Mouse (Mus musculus): ENCODE measurements around the gene Slc19a1. TPM values are rescaled to one million over a fixed set of nuclear protein-coding genes. Genes with fewer than 3 reads are reported as not detected.

Gene Slc19a1
- polyA plus RNA-seq, 1 experiment from 2014 or later, result 34.9 TPM

DNA sequence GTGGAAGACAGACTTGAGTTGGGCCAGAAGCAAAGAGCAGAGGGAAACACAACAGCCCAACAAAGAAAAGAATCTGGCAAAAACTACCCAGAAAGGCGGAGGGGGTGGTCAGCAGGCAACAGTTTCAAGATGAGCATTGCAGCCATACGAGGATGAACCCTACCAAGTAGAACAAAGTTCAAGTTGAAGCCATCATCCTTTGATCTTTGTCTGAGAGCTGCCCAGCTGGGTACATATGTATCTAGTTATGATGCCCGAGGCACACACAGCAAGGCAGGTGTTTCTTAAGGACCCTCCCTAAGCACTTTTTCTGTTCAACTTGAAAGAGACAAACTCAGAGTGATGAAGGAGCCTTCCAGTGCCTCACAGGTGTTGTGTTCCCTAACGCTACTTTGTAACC lies 67.7 kb downstream of the Slc19a1 start:
- H3K9ac ChIP-seq, result no peak overlapping the region
- H3K36me3 ChIP-seq, result no peaks in the 10 kb centered on the region
- no peak overlapping the region for H3K4me3 ChIP-seq
- no peak overlapping the region for H3K27ac ChIP-seq (replicated peaks)
- no peaks in the 10 kb centered on the region for H3K27me3 ChIP-seq
- 88% methylated on average over 4 of the region's 4 CpGs for WGBS
- no peak for ATAC-seq (ENCODE audit: low read depth)
- no peaks in the 10 kb centered on the region for H3K9me3 ChIP-seq
- H3K4me2 ChIP-seq, result no peak overlapping the region
- H3K4me1 ChIP-seq (replicated peaks), result peaks cover 8% of the 10 kb centered on the region

DNA sequence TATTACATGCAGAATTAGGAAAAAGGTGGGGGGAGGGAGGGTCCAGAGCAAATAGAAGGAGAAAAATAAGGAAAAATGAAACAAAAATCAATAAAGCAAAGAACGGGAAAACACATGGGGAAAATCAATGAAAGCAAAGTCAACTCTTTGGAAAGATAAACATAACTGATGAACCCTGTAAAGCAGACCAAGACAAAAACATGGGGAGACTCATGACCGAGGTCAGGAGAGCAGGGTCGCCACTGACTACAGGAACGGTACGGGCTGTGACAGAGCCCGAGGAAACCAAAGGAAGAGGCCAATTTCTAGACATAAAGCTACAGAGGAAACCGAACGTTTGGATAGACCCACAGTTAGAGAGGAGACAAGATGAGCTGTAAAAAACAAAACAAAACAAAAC lies 71.6 kb downstream of the Slc19a1 start:
- 62% methylated on average over 8 of the region's 8 CpGs for WGBS
- Histone ChIP-seq H3K9ac (no peak overlapping the region), H3K27me3 (no peaks in the 10 kb centered on the region), H3K27ac (replicated peaks) (no peak overlapping the region), H3K36me3 (no peaks in the 10 kb centered on the region), H3K4me2 (no peak overlapping the region), H3K9me3 (no peaks in the 10 kb centered on the region), H3K4me3 (no peak overlapping the region), H3K4me1 (replicated peaks) (no peaks in the 10 kb centered on the region)
- no peak for ATAC-seq (ENCODE audit: low read depth)

DNA sequence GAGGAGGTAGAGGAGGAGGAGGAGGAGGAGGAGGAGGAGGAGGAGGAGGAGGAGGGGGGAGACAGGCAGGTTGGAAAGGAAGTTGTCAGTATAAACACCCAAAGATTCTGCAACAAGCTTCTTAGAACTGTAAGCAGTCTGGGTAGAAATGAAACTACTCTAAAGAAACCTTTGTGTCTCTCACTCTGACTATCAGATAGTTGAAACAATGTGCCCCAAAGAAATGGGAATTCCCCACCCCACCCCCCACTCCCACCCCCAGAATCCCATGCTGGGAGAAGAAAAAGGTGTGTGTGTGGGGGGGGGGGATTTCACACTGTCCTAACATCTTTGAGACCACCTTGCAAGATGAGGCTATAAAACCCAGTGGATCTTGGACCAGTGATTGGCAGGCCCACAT lies 72.3 kb downstream of the Slc19a1 start:
- Histone ChIP-seq H3K36me3 (no peaks in the 10 kb centered on the region), H3K27me3 (no peaks in the 10 kb centered on the region), H3K4me2 (no peak overlapping the region), H3K4me3 (no peak overlapping the region), H3K9ac (no peak overlapping the region), H3K27ac (replicated peaks) (no peak overlapping the region), H3K9me3 (no peaks in the 10 kb centered on the region), H3K4me1 (replicated peaks) (no peaks in the 10 kb centered on the region)
- ATAC-seq (ENCODE audit: low read depth), result no peak

DNA sequence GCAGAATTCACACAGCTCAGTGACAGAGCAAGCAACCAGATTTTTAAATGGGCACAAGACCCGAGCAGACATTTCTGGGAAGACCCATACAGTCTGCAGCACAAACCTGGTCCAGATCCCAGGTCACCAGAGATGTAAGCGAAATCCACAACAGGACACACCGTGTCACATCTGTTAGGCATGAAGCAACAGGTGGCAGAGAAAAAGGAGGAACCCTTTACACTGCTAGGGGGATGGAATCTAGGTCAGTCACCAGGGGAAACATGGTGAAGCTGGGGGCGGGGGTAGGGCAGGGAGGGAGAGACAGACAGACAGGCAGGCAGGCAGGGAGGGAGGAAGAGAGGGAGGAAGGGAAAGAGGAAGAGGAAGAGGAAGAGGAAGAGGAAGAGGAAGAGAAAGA lies 76.1 kb downstream of the Slc19a1 start:
- Histone ChIP-seq H3K4me2 (no peak overlapping the region), H3K4me1 (replicated peaks) (no peaks in the 10 kb centered on the region), H3K36me3 (no peaks in the 10 kb centered on the region), H3K27me3 (no peaks in the 10 kb centered on the region), H3K27ac (replicated peaks) (no peak overlapping the region), H3K4me3 (no peak overlapping the region), H3K9me3 (no peaks in the 10 kb centered on the region), H3K9ac (no peak overlapping the region)
- 86% methylated on average over 4 of the region's 4 CpGs for WGBS
- ATAC-seq (ENCODE audit: low read depth), result no peak

DNA sequence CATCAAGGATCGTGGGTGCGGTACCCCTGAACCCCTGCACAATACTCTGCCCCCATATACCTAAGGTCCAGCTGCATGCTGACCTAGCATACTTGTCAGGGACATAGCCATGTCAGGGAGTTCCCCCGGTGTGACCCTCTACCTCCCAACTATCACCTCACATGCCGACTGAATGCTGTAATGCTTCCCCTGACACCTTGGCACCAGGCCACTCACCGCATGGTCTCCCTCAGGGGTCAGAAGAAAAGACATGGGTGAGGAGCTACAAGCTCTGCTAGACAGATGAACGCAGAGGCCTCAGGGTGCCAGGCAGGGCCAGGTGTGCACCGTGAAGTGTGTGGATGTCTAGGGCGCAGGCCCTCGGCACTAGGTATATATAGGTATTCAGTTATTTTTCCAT lies 78.0 kb downstream of the Slc19a1 start:
- Histone ChIP-seq H3K27ac (replicated peaks) (no peak overlapping the region), H3K4me3 (no peak overlapping the region), H3K4me1 (replicated peaks) (no peaks in the 10 kb centered on the region), H3K9ac (no peak overlapping the region), H3K4me2 (no peak overlapping the region), H3K36me3 (no peaks in the 10 kb centered on the region), H3K9me3 (no peaks in the 10 kb centered on the region), H3K27me3 (no peaks in the 10 kb centered on the region)
- ATAC-seq (ENCODE audit: low read depth), result no peak
- WGBS, result 91% methylated on average over 9 of the region's 9 CpGs

Other genes starting within 250 kb of the Slc19a1 start
- 118 and 146 TPM in 2 replicates for gene Pcbp3, start 70.4 kb upstream of the Slc19a1 start, polyA plus RNA-seq (2015; fragmentation: Nextera tagmentation; extraction: Ambion mirVana)
- gene Col18a1, start 134.3 kb downstream of the Slc19a1 start, polyA plus RNA-seq (2015; fragmentation: Nextera tagmentation; extraction: Ambion mirVana), result 63.3 and 64.2 TPM in 2 replicates
- gene Pofut2, start 227.0 kb downstream of the Slc19a1 start, polyA plus RNA-seq (2015; fragmentation: Nextera tagmentation; extraction: Ambion mirVana), result 62.3 and 69.6 TPM in 2 replicates

All from neural tube, embryonic 13.5 days (tissue).